Mouse (Mus musculus): ENCODE measurements around the gene Traf3ip3. TPM values are rescaled to one million over a fixed set of nuclear protein-coding genes. Genes with fewer than 3 reads are reported as not detected.

Traf3ip3 gene
- polyA plus RNA-seq, 1 experiment from 2014 or later: 2.1 TPM

Other genes with a start within 250 kb of the Traf3ip3 start
- 0.21 and 0.55 TPM in 2 replicates for gene Syt14, start 165.9 kb downstream of the Traf3ip3 start, polyA plus RNA-seq (2015; fragmentation: Nextera tagmentation; extraction: Ambion mirVana)
- gene Diexf, start 71.4 kb downstream of the Traf3ip3 start, polyA plus RNA-seq (2015; fragmentation: Nextera tagmentation; extraction: Ambion mirVana): 3.8 and 4.9 TPM in 2 replicates
- 4.8 and 8.3 TPM in 2 replicates for gene Irf6, start 48.6 kb downstream of the Traf3ip3 start, polyA plus RNA-seq (2015; fragmentation: Nextera tagmentation; extraction: Ambion mirVana)
- gene A130010J15Rik, start 33.7 kb downstream of the Traf3ip3 start, polyA plus RNA-seq (2015; fragmentation: Nextera tagmentation; extraction: Ambion mirVana): 10.7 and 11.9 TPM in 2 replicates
- 4.7 and 9.0 TPM in 2 replicates for gene Lamb3, start 6.0 kb upstream of the Traf3ip3 start, polyA plus RNA-seq (2015; fragmentation: Nextera tagmentation; extraction: Ambion mirVana)
- 1.9 and 4.6 TPM in 2 replicates for gene Hsd11b1, start 62.4 kb upstream of the Traf3ip3 start, polyA plus RNA-seq (2015; fragmentation: Nextera tagmentation; extraction: Ambion mirVana)
- 103 and 106 TPM in 2 replicates for gene G0s2, start 71.5 kb upstream of the Traf3ip3 start, polyA plus RNA-seq (2015; fragmentation: Nextera tagmentation; extraction: Ambion mirVana)
- gene Camk1g, start 168.6 kb upstream of the Traf3ip3 start, polyA plus RNA-seq (2015; fragmentation: Nextera tagmentation; extraction: Ambion mirVana): 11.5 and 13.3 TPM in 2 replicates